Mouse (Mus musculus) megakaryocyte, embryonic 14.5 days (primary cell): ENCODE results near the gene Cacng3.

Experiments used
- FLI1 ChIP-seq: IDR thresholded peaks from 2 replicates; pipeline ENCODE4 v1.6.1; 2012; ENCODE audit warnings: low read length, inconsistent platforms, mixed read lengths
- GATA1 ChIP-seq: IDR thresholded peaks from 3 replicates; pipeline ENCODE4 v1.6.1; 2012; ENCODE audit warnings: mixed read lengths, low read length, inconsistent platforms, borderline replicate concordance

- no peak for TF ChIP-seq FLI1
- no peak for TF ChIP-seq GATA1
These were observed 2.7 kb downstream of the Cacng3 start for GRCm38 (mm10) chr7:122672981-122673380.
